9 mouse cellular contexts compared by ENCODE assay signal in genomic region chr14:31385406-31385805, GRCm38 (mm10). TPM values are rescaled to one million over a fixed set of nuclear protein-coding genes. Genes with fewer than 3 reads are reported as not detected.
DNase-seq lines count a peak whose midpoint lies in the region; ATAC-seq and TF ChIP-seq lines count a peak whose summit lies in the region.
"Had no signal": no experiment of that assay in that cellular context is flagged by ENCODE, and none has a peak within 500 bp of the region (broad histone marks: within the 10 kb centered on the region; RNA-seq: fewer than 3 reads in every experiment).

No protein-coding gene starts in this region.

- WGBS in heart, embryonic 13.5 days: 87% methylated on average over 5 of the region's 5 CpGs
- WGBS in lung, embryonic 15.5 days: 88% methylated on average over 5 of the region's 5 CpGs
- 91% methylated on average over 5 of the region's 5 CpGs for WGBS in lung, postnatal 0 days
- 88% methylated on average over 5 of the region's 5 CpGs for WGBS in intestine, embryonic 16.5 days
- WGBS in stomach, embryonic 16.5 days: 83% methylated on average over 5 of the region's 5 CpGs
- WGBS in hindbrain, postnatal 0 days: 93% methylated on average over 5 of the region's 5 CpGs

- H3K4me2 ChIP-seq in heart, embryonic 13.5 days: no peak overlapping the region
- no peak overlapping the region for H3K4me2 ChIP-seq in lung, embryonic 15.5 days
- H3K4me2 ChIP-seq in lung, postnatal 0 days (replicated peaks; ENCODE audit: low read depth, low read length): no peak overlapping the region
- no peak overlapping the region for H3K4me2 ChIP-seq in intestine, embryonic 16.5 days (ENCODE audit: low read depth, low read length)
- no peak overlapping the region for H3K4me2 ChIP-seq in stomach, embryonic 16.5 days (ENCODE audit: low read depth, low read length)
- no peak overlapping the region for H3K4me2 ChIP-seq in hindbrain, postnatal 0 days (ENCODE audit: low read depth, low read length)
- H3K4me2 ChIP-seq: forebrain, embryonic 12.5 days had no signal

- H3K9me3 ChIP-seq in heart, embryonic 13.5 days: no peaks in the 10 kb centered on the region
- no peaks in the 10 kb centered on the region for H3K9me3 ChIP-seq in lung, embryonic 15.5 days
- H3K9me3 ChIP-seq in lung, postnatal 0 days (ENCODE audit: low read length): no peaks in the 10 kb centered on the region
- no peaks in the 10 kb centered on the region for H3K9me3 ChIP-seq in intestine, embryonic 16.5 days (ENCODE audit: control insufficient read depth, low read length)
- H3K9me3 ChIP-seq in stomach, embryonic 16.5 days (replicated peaks; ENCODE audit: control insufficient read depth, low read length): no peaks in the 10 kb centered on the region
- no peaks in the 10 kb centered on the region for H3K9me3 ChIP-seq in hindbrain, postnatal 0 days (ENCODE audit: low read length)
- H3K9me3 ChIP-seq: forebrain, embryonic 12.5 days had no signal

- no peak for TF ChIP-seq CTCF in lung, postnatal 0 days (IDR thresholded peaks at IDR 0.05)
- no peak for TF ChIP-seq CTCF in hindbrain, postnatal 0 days (IDR thresholded peaks at IDR 0.05; ENCODE audit: low read depth)

- 0 out of 2 replicates have a peak, but pooled peaks cover 14% of the 10 kb centered on the region for H3K36me3 ChIP-seq in heart, embryonic 13.5 days
- H3K36me3 ChIP-seq in lung, embryonic 15.5 days: no peaks in the 10 kb centered on the region
- H3K36me3 ChIP-seq in lung, postnatal 0 days (ENCODE audit: insufficient read depth, low read length): no peaks in the 10 kb centered on the region
- no peaks in the 10 kb centered on the region for H3K36me3 ChIP-seq in intestine, embryonic 16.5 days (ENCODE audit: control insufficient read depth, insufficient read depth, low read length)
- no peaks in the 10 kb centered on the region for H3K36me3 ChIP-seq in stomach, embryonic 16.5 days (ENCODE audit: control insufficient read depth, insufficient read depth, low read length)
- no peaks in the 10 kb centered on the region for H3K36me3 ChIP-seq in hindbrain, postnatal 0 days (ENCODE audit: insufficient read depth, low read length)
- H3K36me3 ChIP-seq: forebrain, embryonic 12.5 days had no signal

- peak overlapping the region; percentile 4 for H3K9ac ChIP-seq in heart, embryonic 13.5 days
- no peak overlapping the region for H3K9ac ChIP-seq in lung, embryonic 15.5 days
- no peak overlapping the region for H3K9ac ChIP-seq in lung, postnatal 0 days (replicated peaks; ENCODE audit: low read depth)
- no peak overlapping the region for H3K9ac ChIP-seq in intestine, embryonic 16.5 days (ENCODE audit: low read depth, low read length)
- peak overlapping the region; percentile 24; the same call in 1 of the 2 replicates for H3K9ac ChIP-seq in stomach, embryonic 16.5 days (ENCODE audit: low read length)
- no peak overlapping the region for H3K9ac ChIP-seq in hindbrain, postnatal 0 days (replicated peaks; ENCODE audit: low read length)
- H3K9ac ChIP-seq: forebrain, embryonic 12.5 days had no signal

- peak overlapping the region; percentile 72 for H3K27ac ChIP-seq in heart, embryonic 13.5 days (replicated peaks)
- H3K27ac ChIP-seq in lung, embryonic 15.5 days: peak overlapping the region; percentile 21
- no peak overlapping the region; the same call in 1 of the 2 replicates for H3K27ac ChIP-seq in lung, postnatal 0 days (ENCODE audit: low read length)
- H3K27ac ChIP-seq in intestine, embryonic 16.5 days (ENCODE audit: low read length): peak overlapping the region; percentile 43
- H3K27ac ChIP-seq in stomach, embryonic 16.5 days (ENCODE audit: low read length): peak overlapping the region; percentile 66
- H3K27ac ChIP-seq in hindbrain, postnatal 0 days: no peak overlapping the region; the same call in 1 of the 2 replicates
- H3K27ac ChIP-seq: forebrain, embryonic 12.5 days had no signal

- no peak for ATAC-seq in heart, embryonic 13.5 days (ENCODE audit: extremely low read depth, insufficient number of reproducible peaks, low FRiP score, low TSS enrichment)
- ATAC-seq in lung, embryonic 15.5 days (ENCODE audit: borderline replicate concordance, extremely low read depth, low FRiP score, low TSS enrichment): no peak
- ATAC-seq in lung, postnatal 0 days: no peak
- ATAC-seq in intestine, embryonic 16.5 days: no peak
- no peak for ATAC-seq in stomach, embryonic 16.5 days (ENCODE audit: insufficient read depth, low FRiP score)
- no peak for ATAC-seq in hindbrain, postnatal 0 days

- peaks cover 58% of the 10 kb centered on the region for H3K4me1 ChIP-seq in heart, embryonic 13.5 days
- peaks cover 44% of the 10 kb centered on the region for H3K4me1 ChIP-seq in lung, embryonic 15.5 days
- H3K4me1 ChIP-seq in lung, postnatal 0 days (ENCODE audit: insufficient read depth, low read depth, low read length): 0 out of 2 replicates have a peak, but pooled peaks cover 4% of the 10 kb centered on the region
- H3K4me1 ChIP-seq in intestine, embryonic 16.5 days (ENCODE audit: control insufficient read depth, insufficient read depth, low read length): peaks cover 17% of the 10 kb centered on the region
- H3K4me1 ChIP-seq in stomach, embryonic 16.5 days (ENCODE audit: control insufficient read depth, insufficient read depth, low read length): peaks cover 15% of the 10 kb centered on the region
- H3K4me1 ChIP-seq in hindbrain, postnatal 0 days (ENCODE audit: insufficient read depth, low read length): peaks cover 16% of the 10 kb centered on the region; the same call in 1 of the 2 replicates

- no peak for DNase-seq in heart, adult 9 months (ENCODE audit: low spot score in 2 of 2)
- DNase-seq in lung, postnatal 0 days (ENCODE audit: low spot score): no peak
- DNase-seq in hindbrain, postnatal 0 days (ENCODE audit: low spot score): no peak

- H3K27me3 ChIP-seq in heart, embryonic 13.5 days (replicated peaks): peaks cover 23% of the 10 kb centered on the region
- no peaks in the 10 kb centered on the region for H3K27me3 ChIP-seq in lung, embryonic 15.5 days
- H3K27me3 ChIP-seq in lung, postnatal 0 days (replicated peaks; ENCODE audit: insufficient read depth, low read length): peaks cover 6% of the 10 kb centered on the region; the same call in 1 of the 2 replicates
- H3K27me3 ChIP-seq in intestine, embryonic 16.5 days (replicated peaks; ENCODE audit: control insufficient read depth, insufficient read depth, low read length): no peaks in the 10 kb centered on the region
- H3K27me3 ChIP-seq in stomach, embryonic 16.5 days (ENCODE audit: control insufficient read depth, insufficient read depth, low read length): no peaks in the 10 kb centered on the region
- H3K27me3 ChIP-seq in hindbrain, postnatal 0 days (ENCODE audit: insufficient read depth, low read length): no peaks in the 10 kb centered on the region
- H3K27me3 ChIP-seq: forebrain, embryonic 12.5 days had no signal

- TF ChIP-seq EP300 in lung, postnatal 0 days (IDR thresholded peaks at IDR 0.05): no peak

- no peak overlapping the region for H3K4me3 ChIP-seq in heart, embryonic 13.5 days
- H3K4me3 ChIP-seq in lung, embryonic 15.5 days: no peak overlapping the region
- H3K4me3 ChIP-seq in lung, postnatal 0 days (ENCODE audit: low read depth, low read length): no peak overlapping the region
- H3K4me3 ChIP-seq in intestine, embryonic 16.5 days (ENCODE audit: low read length): no peak overlapping the region
- H3K4me3 ChIP-seq in stomach, embryonic 16.5 days (replicated peaks; ENCODE audit: low read length): no peak overlapping the region
- no peak overlapping the region for H3K4me3 ChIP-seq in hindbrain, postnatal 0 days (ENCODE audit: low read length)
- H3K4me3 ChIP-seq: forebrain, embryonic 12.5 days; megakaryocyte, embryonic 14.5 days had no signal

RNA-seq across cellular contexts. Expression of gene Capn7, which starts 49.0 kb away (rescaled TPM):
- 32.8 and 36.7 TPM in 2 replicates for polyA plus RNA-seq in heart, embryonic 13.5 days (2015; fragmentation: Nextera tagmentation; extraction: Ambion mirVana)
- polyA plus RNA-seq in lung, embryonic 15.5 days (2015; fragmentation: Nextera tagmentation; extraction: Ambion mirVana): 34.8 and 37.2 TPM in 2 replicates
- 23.1 and 25.1 TPM in 2 replicates for polyA plus RNA-seq in lung, postnatal 0 days (2015; fragmentation: Nextera tagmentation; extraction: Ambion mirVana)
- polyA plus RNA-seq in intestine, embryonic 16.5 days (2015; fragmentation: Nextera tagmentation; extraction: Ambion mirVana): 31.7 and 32.8 TPM in 2 replicates
- polyA plus RNA-seq in stomach, embryonic 16.5 days (2015; fragmentation: Nextera tagmentation; extraction: Ambion mirVana): 35.7 and 37.7 TPM in 2 replicates
- 46.8 and 48.2 TPM in 2 replicates for total RNA-seq in hindbrain, postnatal 0 days (2014; rRNA removed)
- 50.4 and 50.5 TPM in 2 replicates for polyA plus RNA-seq in hindbrain, postnatal 0 days (2015; fragmentation: Nextera tagmentation; extraction: Ambion mirVana)

RNA-seq across cellular contexts. Expression of gene Sh3bp5, which starts 50.5 kb away (rescaled TPM):
- polyA plus RNA-seq in heart, embryonic 13.5 days (2015; fragmentation: Nextera tagmentation; extraction: Ambion mirVana): 26.7 and 28.2 TPM in 2 replicates
- polyA plus RNA-seq in lung, embryonic 15.5 days (2015; fragmentation: Nextera tagmentation; extraction: Ambion mirVana): 25.4 and 26.4 TPM in 2 replicates
- 37.9 and 38.4 TPM in 2 replicates for polyA plus RNA-seq in lung, postnatal 0 days (2015; fragmentation: Nextera tagmentation; extraction: Ambion mirVana)
- polyA plus RNA-seq in intestine, embryonic 16.5 days (2015; fragmentation: Nextera tagmentation; extraction: Ambion mirVana): 17.1 and 17.2 TPM in 2 replicates
- polyA plus RNA-seq in stomach, embryonic 16.5 days (2015; fragmentation: Nextera tagmentation; extraction: Ambion mirVana): 19.5 and 20.0 TPM in 2 replicates
- 41.6 and 53.9 TPM in 2 replicates for total RNA-seq in hindbrain, postnatal 0 days (2014; rRNA removed)
- 127 and 149 TPM in 2 replicates for polyA plus RNA-seq in hindbrain, postnatal 0 days (2015; fragmentation: Nextera tagmentation; extraction: Ambion mirVana)

Comparison
In these comparisons a context has a peak if more than half of its experiments do, and no peak if none do; other contexts are left out.
1. H3K27ac ChIP-seq: peak in heart, embryonic 13.5 days (single experiment), lung, embryonic 15.5 days (single experiment), intestine, embryonic 16.5 days (single experiment) and stomach, embryonic 16.5 days (single experiment); none in lung, postnatal 0 days (single experiment) and hindbrain, postnatal 0 days (single experiment).
2. H3K9ac ChIP-seq: peak in heart, embryonic 13.5 days (single experiment) and stomach, embryonic 16.5 days (single experiment); none in lung, embryonic 15.5 days (single experiment), lung, postnatal 0 days (single experiment), intestine, embryonic 16.5 days (single experiment) and hindbrain, postnatal 0 days (single experiment).